Mouse (Mus musculus) kidney, postnatal 4 days (tissue): ENCODE data around the gene Ccdc34.

Experiments
- DNase-seq, 2 experiments: peaks; one replicate each; pipeline ENCODE4 v3.0.0; 2021; ENCODE audit warnings: mixed read lengths in 2 of 2

Gene Ccdc34

DNA sequence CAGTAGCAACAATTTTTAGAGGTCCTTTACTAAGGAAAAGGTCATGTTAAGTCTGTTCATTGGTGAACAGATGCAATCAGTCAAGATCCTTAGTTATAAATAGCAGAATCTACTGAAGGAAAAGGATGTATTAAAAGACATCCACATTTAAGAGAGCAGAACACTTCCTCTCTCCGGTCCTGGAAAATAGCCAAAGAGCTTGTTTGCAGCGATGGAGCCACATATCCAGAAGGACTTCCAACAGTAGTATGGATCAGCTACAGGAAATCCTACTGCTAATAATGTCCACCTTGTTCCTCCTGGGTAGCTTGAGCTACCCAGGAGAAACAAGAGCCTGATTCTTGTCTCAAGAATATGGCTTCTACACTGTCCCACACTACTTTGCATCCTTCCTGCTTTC is 205.2 kb downstream of the Ccdc34 start:
- no peak for DNase-seq
